In genomic region chr5:136583256-136583655, GRCm38 (mm10) we compare ENCODE assay signal across 20 mouse cellular contexts. TPM values are rescaled to one million over a fixed set of nuclear protein-coding genes. Genes with fewer than 3 reads are reported as not detected.
A peak's percentile ranks its signal among the peaks of the same experiment; 100 is the strongest.
DNase-seq lines count a peak whose midpoint lies in the region; ATAC-seq and TF ChIP-seq lines count a peak whose summit lies in the region.
"Had no signal": no experiment of that assay in that cellular context is flagged by ENCODE, and none has a peak within 500 bp of the region (broad histone marks: within the 10 kb centered on the region; RNA-seq: fewer than 3 reads in every experiment).

No protein-coding gene starts in this region.

- no peak overlapping the region for H3K4me2 ChIP-seq in forebrain, postnatal 0 days (ENCODE audit: low read depth)
- H3K4me2 ChIP-seq in lung, postnatal 0 days (replicated peaks; ENCODE audit: low read depth, low read length), result no peak overlapping the region
- H3K4me2 ChIP-seq: embryonic facial prominence, embryonic 12.5 days; forebrain, embryonic 13.5 days; hindbrain, embryonic 12.5 days had no signal

- DNase-seq in forebrain, postnatal 0 days, result no peak
- DNase-seq in forebrain, embryonic 10.5 days (ENCODE audit: extremely low spot score, low spot score), result no peak
- DNase-seq in lung, postnatal 0 days (ENCODE audit: low spot score), result no peak
- DNase-seq in lung, postnatal 14 days, result no peak
- peak; percentile 50 for DNase-seq in ZHBTc4 (ENCODE audit: low read depth, low spot score)
- DNase-seq in adipocyte (ENCODE audit: low spot score), result no peak
- DNase-seq: adrenal gland, postnatal 14 days; cerebellum, adult 11-12 months; cerebellum, adult 9-10 months; cerebellum, postnatal 25 days; gastrocnemius, postnatal 36 days; heart, postnatal 4 days had no signal

- H3K9ac ChIP-seq in forebrain, postnatal 0 days, result no peak overlapping the region
- no peak overlapping the region for H3K9ac ChIP-seq in lung, postnatal 0 days (replicated peaks; ENCODE audit: low read depth)
- H3K9ac ChIP-seq: embryonic facial prominence, embryonic 12.5 days; forebrain, embryonic 13.5 days; hindbrain, embryonic 12.5 days had no signal

- 0 out of 2 replicates have a peak, but pooled peaks have one; percentile 16 for TF ChIP-seq CTCF in forebrain, postnatal 0 days (IDR thresholded peaks at IDR 0.05; ENCODE audit: low read depth)
- TF ChIP-seq CTCF in lung, postnatal 0 days (IDR thresholded peaks at IDR 0.05), result 0 out of 2 replicates have a peak, but pooled peaks have one; percentile 15
- peak; percentile 21 for TF ChIP-seq CTCF in E14TG2a.4 (conservative IDR thresholded peaks at IDR 0.05; ENCODE audit: low read length)

- no peaks in the 10 kb centered on the region for H3K36me3 ChIP-seq in forebrain, postnatal 0 days (ENCODE audit: insufficient read depth)
- no peaks in the 10 kb centered on the region for H3K36me3 ChIP-seq in forebrain, embryonic 10.5 days (replicated peaks)
- H3K36me3 ChIP-seq in lung, postnatal 0 days (ENCODE audit: insufficient read depth, low read length), result no peaks in the 10 kb centered on the region
- no peaks in the 10 kb centered on the region for H3K36me3 ChIP-seq in E14TG2a.4 (ENCODE audit: insufficient read depth, low read length)
- H3K36me3 ChIP-seq: embryonic facial prominence, embryonic 12.5 days; heart, embryonic 10.5 days; hindbrain, embryonic 12.5 days had no signal

- H3K27ac ChIP-seq in forebrain, postnatal 0 days (ENCODE audit: low read depth, low read length), result no peak overlapping the region
- no peak overlapping the region for H3K27ac ChIP-seq in forebrain, embryonic 10.5 days
- H3K27ac ChIP-seq in lung, postnatal 0 days (ENCODE audit: low read length), result no peak overlapping the region
- H3K27ac ChIP-seq: embryonic facial prominence, embryonic 12.5 days; forebrain, embryonic 13.5 days; heart, embryonic 10.5 days; hindbrain, embryonic 12.5 days had no signal

- no peak for ATAC-seq in forebrain, postnatal 0 days
- no peak for ATAC-seq in lung, postnatal 0 days
- no peak for ATAC-seq in erythroblast, adult 5-6 weeks (replicated peaks; ENCODE audit: low FRiP score, poor library complexity, severe bottlenecking)
- ATAC-seq: forebrain, embryonic 13.5 days; hindbrain, embryonic 16.5 days; inflammation-experienced regulatory T-cells, adult 6 months had no signal

- no peak for TF ChIP-seq EP300 in lung, postnatal 0 days (IDR thresholded peaks at IDR 0.05)

- no peak overlapping the region for H3K4me3 ChIP-seq in forebrain, postnatal 0 days (ENCODE audit: low read depth, low read length)
- no peak overlapping the region for H3K4me3 ChIP-seq in forebrain, embryonic 10.5 days
- H3K4me3 ChIP-seq in lung, postnatal 0 days (ENCODE audit: low read depth, low read length), result no peak overlapping the region
- no peak overlapping the region for H3K4me3 ChIP-seq in E14TG2a.4 (replicated peaks; ENCODE audit: low read length)
- H3K4me3 ChIP-seq: embryonic facial prominence, embryonic 12.5 days; forebrain, embryonic 13.5 days; heart, embryonic 10.5 days; hindbrain, embryonic 12.5 days had no signal

- no peaks in the 10 kb centered on the region for H3K4me1 ChIP-seq in forebrain, postnatal 0 days (ENCODE audit: insufficient read depth)
- H3K4me1 ChIP-seq in forebrain, embryonic 10.5 days, result peaks cover 22% of the 10 kb centered on the region
- no peaks in the 10 kb centered on the region for H3K4me1 ChIP-seq in lung, postnatal 0 days (ENCODE audit: insufficient read depth, low read depth, low read length)
- H3K4me1 ChIP-seq in E14TG2a.4 (replicated peaks; ENCODE audit: low read depth, low read length), result peaks cover 53% of the 10 kb centered on the region
- H3K4me1 ChIP-seq: hindbrain, embryonic 12.5 days had no signal

- H3K27me3 ChIP-seq in forebrain, postnatal 0 days (ENCODE audit: insufficient read depth, low read length), result peaks cover 19% of the 10 kb centered on the region
- H3K27me3 ChIP-seq in forebrain, embryonic 10.5 days (ENCODE audit: poor library complexity, severe bottlenecking), result peaks cover 51% of the 10 kb centered on the region
- no peaks in the 10 kb centered on the region for H3K27me3 ChIP-seq in lung, postnatal 0 days (replicated peaks; ENCODE audit: insufficient read depth, low read length)
- peaks cover 34% of the 10 kb centered on the region for H3K27me3 ChIP-seq in E14TG2a.4 (ENCODE audit: insufficient read depth, low read length)

- no peaks in the 10 kb centered on the region; the same call in 1 of the 2 replicates for H3K9me3 ChIP-seq in forebrain, postnatal 0 days (ENCODE audit: low read length)
- H3K9me3 ChIP-seq in forebrain, embryonic 10.5 days, result peaks cover 3% of the 10 kb centered on the region; the same call in 1 of the 2 replicates
- H3K9me3 ChIP-seq in lung, postnatal 0 days (ENCODE audit: low read length), result no peaks in the 10 kb centered on the region
- H3K9me3 ChIP-seq in E14TG2a.4 (ENCODE audit: low read length), result peaks cover 10% of the 10 kb centered on the region
- H3K9me3 ChIP-seq: embryonic facial prominence, embryonic 12.5 days; forebrain, embryonic 13.5 days; heart, embryonic 10.5 days; hindbrain, embryonic 12.5 days had no signal

- WGBS in forebrain, postnatal 0 days, result 83% methylated on average over 2 of the region's 2 CpGs
- WGBS in forebrain, embryonic 10.5 days, result 85% methylated on average over 2 of the region's 2 CpGs
- WGBS in lung, postnatal 0 days, result 95% methylated on average over 2 of the region's 2 CpGs

RNA-seq across cellular contexts. Expression of gene Cux1, which starts 16.0 kb away (rescaled TPM):
- 124 and 141 TPM in 2 replicates for total RNA-seq in forebrain, postnatal 0 days (2014; rRNA removed)
- 82.9 and 86.0 TPM in 2 replicates for polyA plus RNA-seq in forebrain, postnatal 0 days (2015; fragmentation: Nextera tagmentation; extraction: Ambion mirVana)
- 106 and 107 TPM in 2 replicates for polyA plus RNA-seq in forebrain, embryonic 10.5 days (2016; fragmentation: Nextera tagmentation; extraction: Ambion mirVana)
- polyA plus RNA-seq in lung, postnatal 0 days (2015; fragmentation: Nextera tagmentation; extraction: Ambion mirVana), result 68.5 and 74.0 TPM in 2 replicates
- total RNA-seq in erythroblast, adult 5-6 weeks (2015; ENCODE audit: low replicate concordance), result 17.7 and 47.6 TPM in 2 replicates
- total RNA-seq in erythroblast, adult 5-6 weeks (2017; ENCODE audit: low replicate concordance), result 46.4 and 57.3 TPM in 2 replicates
